8 mouse cellular contexts compared by ENCODE assay signal in the genomic region with DNA sequence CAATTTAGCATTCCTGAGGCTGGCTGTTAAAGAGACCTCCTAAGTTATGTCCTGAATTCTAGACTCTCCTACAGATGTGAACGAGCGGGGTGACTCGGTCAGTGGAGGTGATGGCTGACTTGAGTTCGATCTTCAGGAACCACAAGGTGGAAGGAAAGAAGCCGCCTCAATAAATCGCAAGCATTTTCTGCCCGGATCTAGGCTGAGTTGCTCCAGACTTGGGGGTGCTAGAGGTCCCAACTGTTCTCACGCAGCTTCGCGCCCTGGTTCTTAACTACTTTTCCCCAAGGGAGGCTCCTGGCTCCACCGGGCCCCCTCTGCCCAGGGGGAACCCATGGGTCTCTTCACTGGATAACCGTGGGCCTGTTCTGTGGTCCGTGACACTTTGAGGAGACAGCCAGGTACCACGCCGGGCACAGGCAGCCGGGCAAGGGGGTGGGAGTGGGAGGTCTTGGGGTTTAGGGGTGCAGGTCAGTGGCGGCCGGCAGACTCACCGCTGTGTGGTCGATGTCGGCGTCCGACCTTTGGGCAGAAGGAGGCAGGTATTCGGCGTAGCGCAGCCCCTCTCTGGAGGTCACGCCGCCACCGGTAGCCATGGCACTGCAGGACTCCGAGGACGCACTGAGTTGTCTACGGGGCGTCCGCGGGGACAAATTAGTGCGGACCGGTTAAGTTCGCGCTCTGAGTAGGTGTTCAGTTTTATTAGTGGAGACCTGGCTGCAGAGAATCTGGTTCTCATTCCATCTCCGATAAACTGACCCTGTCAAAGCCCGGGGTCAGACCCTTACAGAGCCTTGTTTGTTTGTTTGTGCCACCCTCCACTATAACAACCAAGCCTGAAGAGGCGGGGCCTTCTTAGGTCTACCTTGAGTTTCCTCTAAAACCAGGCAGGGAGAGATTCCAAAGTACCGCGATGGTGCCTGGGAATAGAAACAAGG. TPM values are rescaled to one million over a fixed set of nuclear protein-coding genes. Genes with fewer than 3 reads are reported as not detected.
DNase-seq lines count a peak whose midpoint lies in the region; ATAC-seq lines count a peak whose summit lies in the region.

A gene (minus strand): TSS at position 822 of the 938 bp plus-strand sequence.

- DNase-seq in WW6 (ENCODE audit: low read depth, low spot score): peak; percentile 65
- peak; percentile 78 to 84 for DNase-seq in cerebellum, postnatal 4 days (ENCODE audit: low spot score in 2 of 2)
- DNase-seq in frontal cortex, postnatal 36 days (ENCODE audit: low spot score in 2 of 2): peak; percentile 87 to 88
- peak; percentile 84 for DNase-seq in hindbrain, embryonic 14.5 days (ENCODE audit: low spot score)
- peak; percentile 87 to 89 for DNase-seq in layer of hippocampus, postnatal 25 days (ENCODE audit: extremely low spot score in 1 of 2, low spot score in 1 of 2)
- peak; percentile 90 for DNase-seq in lung, postnatal 14 days
- DNase-seq in ovary, postnatal 36 days (ENCODE audit: low spot score): peak; percentile 88
- DNase-seq in thymus, postnatal 14 days: peak; percentile 90

- H3K4me3 ChIP-seq in hindbrain, embryonic 14.5 days (replicated peaks; ENCODE audit: low read length): peak within 1 kb of the TSS; percentile 63

- peak within 1 kb of the TSS; percentile 73 for H3K4me2 ChIP-seq in hindbrain, embryonic 14.5 days (replicated peaks)

- H3K27me3 ChIP-seq in hindbrain, embryonic 14.5 days (ENCODE audit: control insufficient read depth, insufficient read depth, low read length): no peaks in the 10 kb centered on the region

- peak; percentile 83 for ATAC-seq in hindbrain, embryonic 14.5 days (ENCODE audit: low FRiP score)

- no peak within 1 kb of the TSS for H3K27ac ChIP-seq in hindbrain, embryonic 14.5 days

- H3K36me3 ChIP-seq in hindbrain, embryonic 14.5 days (replicated peaks; ENCODE audit: control insufficient read depth, insufficient read depth): no peaks in the 10 kb centered on the region

- no peaks in the 10 kb centered on the region for H3K9me3 ChIP-seq in hindbrain, embryonic 14.5 days (ENCODE audit: control insufficient read depth, low read length)

- 0 out of 2 replicates have a peak, but pooled peaks cover 3% of the 10 kb centered on the region for H3K4me1 ChIP-seq in hindbrain, embryonic 14.5 days (replicated peaks; ENCODE audit: control insufficient read depth, insufficient read depth, low read length)

- 2% methylated on average over 44 of the region's 44 CpGs for WGBS in hindbrain, embryonic 14.5 days

- peak within 1 kb of the TSS; percentile 74 for H3K9ac ChIP-seq in hindbrain, embryonic 14.5 days

RNA-seq across cellular contexts. Expression of the gene that starts here (rescaled TPM):
- polyA plus RNA-seq in hindbrain, embryonic 14.5 days (2014; fragmentation: Nextera tagmentation; extraction: Ambion mirVana): 90.3 and 95.3 TPM in 2 replicates
- total RNA-seq in layer of hippocampus, postnatal 25 days (2021): 10 to 100 TPM; 59.7 to 68.5 TPM
